Mouse (Mus musculus): ENCODE results near the gene Myo15. TPM values are rescaled to one million over a fixed set of nuclear protein-coding genes. Genes with fewer than 3 reads are reported as not detected.
"Not testable (repeated sequence)": the region's sequence is repeated elsewhere in the genome, so short reads cannot be mapped to it uniquely, and the experiment has no call there.

Gene Myo15
- polyA plus RNA-seq (2015; fragmentation: Nextera tagmentation; extraction: Ambion mirVana): 0.10 and 0.19 TPM in 2 replicates

GRCm38 (mm10) chr11:60469039-60469438 lies at the start of gene Myo15:
Gene Myo15 (plus strand): TSS chr11:60469339.
- Histone ChIP-seq H3K27ac (ENCODE audit: low read length) (no peak within 1 kb of the TSS), H3K9me3 (replicated peaks; ENCODE audit: control insufficient read depth, low read length) (no peaks in the 10 kb centered on the region), H3K4me1 (ENCODE audit: control insufficient read depth, insufficient read depth, low read length) (no peaks in the 10 kb centered on the region), H3K27me3 (ENCODE audit: control insufficient read depth, insufficient read depth, low read length) (no peaks in the 10 kb centered on the region), H3K4me3 (replicated peaks; ENCODE audit: low read length) (no peak within 1 kb of the TSS), H3K4me2 (ENCODE audit: low read depth, low read length) (no peak within 1 kb of the TSS), H3K9ac (ENCODE audit: low read length) (no peak within 1 kb of the TSS), H3K36me3 (ENCODE audit: control insufficient read depth, insufficient read depth, low read length) (peaks cover 28% of the 10 kb centered on the region; the same call in 1 of the 2 replicates)
- no peak for ATAC-seq (ENCODE audit: insufficient read depth, low FRiP score)
- WGBS: 87% methylated on average over 3 of the region's 3 CpGs

GRCm38 (mm10) chr11:60422046-60422668 lies 47.0 kb upstream of the Myo15 start:
- H3K9me3 ChIP-seq (replicated peaks; ENCODE audit: control insufficient read depth, low read length): no peaks in the 10 kb centered on the region
- no peak overlapping the region for H3K4me3 ChIP-seq (replicated peaks; ENCODE audit: low read length)
- no peak for ATAC-seq (ENCODE audit: insufficient read depth, low FRiP score)
- no peak overlapping the region for H3K27ac ChIP-seq (ENCODE audit: low read length)
- H3K36me3 ChIP-seq (ENCODE audit: control insufficient read depth, insufficient read depth, low read length): no peaks in the 10 kb centered on the region
- WGBS: 65% methylated on average over 5 of the region's 6 CpGs
- peaks cover 12% of the 10 kb centered on the region for H3K4me1 ChIP-seq (ENCODE audit: control insufficient read depth, insufficient read depth, low read length)
- no peak overlapping the region for H3K9ac ChIP-seq (ENCODE audit: low read length)
- no peak overlapping the region for H3K4me2 ChIP-seq (ENCODE audit: low read depth, low read length)
- no peaks in the 10 kb centered on the region for H3K27me3 ChIP-seq (ENCODE audit: control insufficient read depth, insufficient read depth, low read length)

- Histone ChIP-seq H3K27me3 (ENCODE audit: control insufficient read depth, insufficient read depth, low read length) (no peaks in the 10 kb centered on the region), H3K4me3 (replicated peaks; ENCODE audit: low read length) (no peak overlapping the region), H3K27ac (ENCODE audit: low read length) (no peak overlapping the region), H3K9ac (ENCODE audit: low read length) (no peak overlapping the region), H3K36me3 (ENCODE audit: control insufficient read depth, insufficient read depth, low read length) (no peaks in the 10 kb centered on the region), H3K4me2 (ENCODE audit: low read depth, low read length) (no peak overlapping the region), H3K4me1 (ENCODE audit: control insufficient read depth, insufficient read depth, low read length) (peaks cover 12% of the 10 kb centered on the region), H3K9me3 (replicated peaks; ENCODE audit: control insufficient read depth, low read length) (no peaks in the 10 kb centered on the region)
- WGBS: 89% methylated on average over 1 of the region's 1 CpGs
- no peak for ATAC-seq (ENCODE audit: insufficient read depth, low FRiP score)
Measured at GRCm38 (mm10) chr11:60423006-60423405, 46.1 kb upstream of the Myo15 start.

- Histone ChIP-seq H3K27ac (ENCODE audit: low read length) (no peak overlapping the region), H3K4me2 (ENCODE audit: low read depth, low read length) (no peak overlapping the region), H3K9me3 (replicated peaks; ENCODE audit: control insufficient read depth, low read length) (no peaks in the 10 kb centered on the region), H3K9ac (ENCODE audit: low read length) (no peak overlapping the region), H3K4me3 (replicated peaks; ENCODE audit: low read length) (no peak overlapping the region), H3K36me3 (ENCODE audit: control insufficient read depth, insufficient read depth, low read length) (0 out of 2 replicates have a peak, but pooled peaks cover 5% of the 10 kb centered on the region), H3K27me3 (ENCODE audit: control insufficient read depth, insufficient read depth, low read length) (no peaks in the 10 kb centered on the region), H3K4me1 (ENCODE audit: control insufficient read depth, insufficient read depth, low read length) (no peaks in the 10 kb centered on the region)
- 87% methylated on average over 1 of the region's 1 CpGs for WGBS
- ATAC-seq (ENCODE audit: insufficient read depth, low FRiP score): no peak
Measured at GRCm38 (mm10) chr11:60426417-60426816, 42.7 kb upstream of the Myo15 start.

- Histone ChIP-seq H3K4me3 (replicated peaks; ENCODE audit: low read length) (no peak overlapping the region), H3K36me3 (ENCODE audit: control insufficient read depth, insufficient read depth, low read length) (0 out of 2 replicates have a peak, but pooled peaks cover 5% of the 10 kb centered on the region), H3K4me2 (ENCODE audit: low read depth, low read length) (no peak overlapping the region), H3K9me3 (replicated peaks; ENCODE audit: control insufficient read depth, low read length) (no peaks in the 10 kb centered on the region), H3K9ac (ENCODE audit: low read length) (no peak overlapping the region), H3K27me3 (ENCODE audit: control insufficient read depth, insufficient read depth, low read length) (no peaks in the 10 kb centered on the region), H3K27ac (ENCODE audit: low read length) (no peak overlapping the region), H3K4me1 (ENCODE audit: control insufficient read depth, insufficient read depth, low read length) (no peaks in the 10 kb centered on the region)
- no peak for ATAC-seq (ENCODE audit: insufficient read depth, low FRiP score)
- WGBS: 85% methylated on average over 3 of the region's 3 CpGs
Measured at GRCm38 (mm10) chr11:60427628-60428027, 41.5 kb upstream of the Myo15 start.

GRCm38 (mm10) chr11:60433501-60433900 lies 35.6 kb upstream of the Myo15 start:
- Histone ChIP-seq H3K27ac (ENCODE audit: low read length) (no peak overlapping the region), H3K4me2 (ENCODE audit: low read depth, low read length) (no peak overlapping the region), H3K9me3 (replicated peaks; ENCODE audit: control insufficient read depth, low read length) (no peaks in the 10 kb centered on the region), H3K36me3 (ENCODE audit: control insufficient read depth, insufficient read depth, low read length) (peaks cover 9% of the 10 kb centered on the region; the same call in 1 of the 2 replicates), H3K4me3 (replicated peaks; ENCODE audit: low read length) (no peak overlapping the region), H3K9ac (ENCODE audit: low read length) (no peak overlapping the region), H3K4me1 (ENCODE audit: control insufficient read depth, insufficient read depth, low read length) (no peaks in the 10 kb centered on the region), H3K27me3 (ENCODE audit: control insufficient read depth, insufficient read depth, low read length) (no peaks in the 10 kb centered on the region)
- ATAC-seq (ENCODE audit: insufficient read depth, low FRiP score): no peak

GRCm38 (mm10) chr11:60435133-60435532 lies 34.0 kb upstream of the Myo15 start:
- no peak overlapping the region for H3K9ac ChIP-seq (ENCODE audit: low read length)
- no peak overlapping the region for H3K4me2 ChIP-seq (ENCODE audit: low read depth, low read length)
- ATAC-seq (ENCODE audit: insufficient read depth, low FRiP score): no peak
- WGBS: 88% methylated on average over 1 of the region's 1 CpGs
- H3K4me1 ChIP-seq (ENCODE audit: control insufficient read depth, insufficient read depth, low read length): no peaks in the 10 kb centered on the region
- no peaks in the 10 kb centered on the region for H3K9me3 ChIP-seq (replicated peaks; ENCODE audit: control insufficient read depth, low read length)
- peaks cover 9% of the 10 kb centered on the region; the same call in 1 of the 2 replicates for H3K36me3 ChIP-seq (ENCODE audit: control insufficient read depth, insufficient read depth, low read length)
- no peaks in the 10 kb centered on the region for H3K27me3 ChIP-seq (ENCODE audit: control insufficient read depth, insufficient read depth, low read length)
- H3K4me3 ChIP-seq (replicated peaks; ENCODE audit: low read length): no peak overlapping the region
- H3K27ac ChIP-seq (ENCODE audit: low read length): no peak overlapping the region

- ATAC-seq (ENCODE audit: insufficient read depth, low FRiP score): no peak
- no peak overlapping the region for H3K27ac ChIP-seq (ENCODE audit: low read length)
- 89% methylated on average over 3 of the region's 3 CpGs for WGBS
- H3K9ac ChIP-seq (ENCODE audit: low read length): no peak overlapping the region
- H3K4me2 ChIP-seq (ENCODE audit: low read depth, low read length): no peak overlapping the region
- no peak overlapping the region for H3K4me3 ChIP-seq (replicated peaks; ENCODE audit: low read length)
- H3K36me3 ChIP-seq (ENCODE audit: control insufficient read depth, insufficient read depth, low read length): peaks cover 4% of the 10 kb centered on the region
- H3K27me3 ChIP-seq (ENCODE audit: control insufficient read depth, insufficient read depth, low read length): no peaks in the 10 kb centered on the region
- H3K9me3 ChIP-seq (replicated peaks; ENCODE audit: control insufficient read depth, low read length): no peaks in the 10 kb centered on the region
- H3K4me1 ChIP-seq (ENCODE audit: control insufficient read depth, insufficient read depth, low read length): no peaks in the 10 kb centered on the region
Measured at GRCm38 (mm10) chr11:60436618-60437017, 32.5 kb upstream of the Myo15 start.

- H3K9ac ChIP-seq (ENCODE audit: low read length); H3K4me2 ChIP-seq (ENCODE audit: low read depth, low read length); H3K4me1 ChIP-seq (ENCODE audit: control insufficient read depth, insufficient read depth, low read length); H3K9me3 ChIP-seq (replicated peaks; ENCODE audit: control insufficient read depth, low read length); H3K4me3 ChIP-seq (replicated peaks; ENCODE audit: low read length); H3K27ac ChIP-seq (ENCODE audit: low read length); ATAC-seq (ENCODE audit: insufficient read depth, low FRiP score); H3K27me3 ChIP-seq (ENCODE audit: control insufficient read depth, insufficient read depth, low read length): not testable (repeated sequence)
- peaks cover 10% of the 10 kb centered on the region for H3K36me3 ChIP-seq (ENCODE audit: control insufficient read depth, insufficient read depth, low read length)
- 23% methylated on average over 1 of the region's 1 CpGs for WGBS
Measured at GRCm38 (mm10) chr11:60439621-60440020, 29.5 kb upstream of the Myo15 start.

Measured in stomach, embryonic 16.5 days (tissue).